In the genomic region with DNA sequence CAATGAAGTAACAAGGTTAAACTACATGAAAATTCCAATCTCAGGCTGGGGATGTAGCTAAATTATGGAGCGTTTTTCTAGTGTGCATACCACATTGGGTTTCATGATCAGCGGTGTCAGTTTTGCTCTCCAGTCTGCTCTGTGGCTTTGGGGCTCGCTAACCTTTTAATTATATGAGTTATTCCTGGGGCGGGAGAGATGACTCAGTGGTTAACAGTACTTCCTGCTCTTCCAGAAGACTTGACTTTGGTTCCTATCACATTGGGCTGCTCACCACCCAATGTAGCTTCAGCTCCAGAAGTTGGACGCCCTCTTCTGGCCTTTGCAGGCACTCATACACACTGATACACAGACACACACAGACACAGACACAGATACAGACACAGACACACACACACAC, we compare ENCODE assay signal across 29 mouse cellular contexts. TPM values are rescaled to one million over a fixed set of nuclear protein-coding genes. Genes with fewer than 3 reads are reported as not detected.
"Had no signal": no experiment of that assay in that cellular context is flagged by ENCODE, and none has a peak within 500 bp of the region (broad histone marks: within the 10 kb centered on the region; RNA-seq: fewer than 3 reads in every experiment).

No protein-coding gene starts in this region.

- DNase-seq: kidney, postnatal 10 days; layer of hippocampus, postnatal 36 days; liver, postnatal 0 days; lung, postnatal 10 days; lung, postnatal 36 days; retina, postnatal 1 day; right cerebral cortex, postnatal 25 days; thymus, adult 2 months; thymus, postnatal 14 days; thymus, postnatal 4 days had no signal

- H3K27ac ChIP-seq: left cerebral cortex, adult 2 months; liver, embryonic 14.5 days; lung, embryonic 15.5 days; midbrain, embryonic 10.5 days; midbrain, embryonic 13.5 days; neural tube, embryonic 13.5 days had no signal

- ATAC-seq: liver, postnatal 0 days; midbrain, embryonic 13.5 days; midbrain, embryonic 16.5 days had no signal

- H3K27me3 ChIP-seq: lung, embryonic 15.5 days; midbrain, embryonic 13.5 days; neural tube, embryonic 13.5 days had no signal

- H3K9me3 ChIP-seq: lung, embryonic 15.5 days; megakaryocyte, embryonic 14.5 days; midbrain, embryonic 10.5 days; midbrain, embryonic 13.5 days; neural tube, embryonic 13.5 days had no signal

- H3K36me3 ChIP-seq: lung, embryonic 15.5 days; midbrain, embryonic 10.5 days; midbrain, embryonic 13.5 days; neural tube, embryonic 13.5 days had no signal

- H3K9ac ChIP-seq: liver, embryonic 14.5 days; liver, postnatal 0 days; lung, embryonic 15.5 days; midbrain, embryonic 13.5 days; neural tube, embryonic 13.5 days had no signal

- H3K4me3 ChIP-seq: left cerebral cortex, adult 2 months; lung, embryonic 15.5 days; megakaryocyte, embryonic 14.5 days; midbrain, embryonic 10.5 days; midbrain, embryonic 13.5 days; neural tube, embryonic 13.5 days had no signal

- H3K4me1 ChIP-seq: lung, embryonic 15.5 days; midbrain, embryonic 10.5 days; midbrain, embryonic 13.5 days; neural tube, embryonic 13.5 days had no signal

- H3K4me2 ChIP-seq: lung, embryonic 15.5 days; midbrain, embryonic 13.5 days; neural tube, embryonic 13.5 days had no signal

RNA-seq across cellular contexts. Expression of a gene that starts 21.5 kb away (rescaled TPM):
- total RNA-seq: layer of hippocampus, adult 8-10 months; layer of hippocampus, postnatal 10 days; layer of hippocampus, postnatal 36 days; left cerebral cortex, adult 2 months; left cerebral cortex, postnatal 10 days; left cerebral cortex, postnatal 36 days; liver, adult 2 months; neutrophil, adult 5-6 weeks had no signal
- polyA plus RNA-seq: kidney, adult 2 months; kidney, embryonic 14.5 days; limb, embryonic 11.5 days; limb, embryonic 14.5 days; liver, adult 2 months; liver, embryonic 14.5 days; liver, postnatal 0 days; lung, embryonic 15.5 days; midbrain, embryonic 13.5 days; midbrain, embryonic 16.5 days; neural tube, embryonic 13.5 days; spleen, adult 2 months; thymus, adult 2 months had no signal

RNA-seq across cellular contexts. Expression of a gene that starts 43.0 kb away (rescaled TPM):
- total RNA-seq: layer of hippocampus, adult 8-10 months; layer of hippocampus, postnatal 10 days; left cerebral cortex, adult 2 months; left cerebral cortex, postnatal 36 days had no signal
- polyA plus RNA-seq: kidney, embryonic 14.5 days; limb, embryonic 11.5 days; liver, adult 2 months; lung, embryonic 15.5 days; midbrain, embryonic 10.5 days; neural tube, embryonic 13.5 days; spleen, adult 2 months had no signal
